Comparison of ENCODE assay signal across 28 mouse cellular contexts in the genomic region with DNA sequence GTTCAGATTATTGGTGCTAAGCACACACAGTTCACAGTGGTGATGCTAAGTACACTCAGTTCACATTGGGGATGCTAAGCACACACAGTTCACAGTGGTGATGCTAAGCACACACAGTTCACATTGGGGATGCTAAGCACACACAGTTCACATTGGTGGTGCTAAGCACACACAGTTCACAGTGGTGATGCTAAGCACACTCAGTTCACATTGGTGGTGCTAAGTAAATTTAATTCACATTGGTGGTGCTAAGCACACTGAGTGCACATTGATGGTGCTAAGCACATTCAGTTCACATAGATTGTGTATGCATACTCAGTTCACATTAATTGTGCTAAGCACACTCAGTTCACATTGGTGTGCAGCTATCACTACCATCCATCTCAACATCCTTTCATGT.
"Had no signal": no experiment of that assay in that cellular context is flagged by ENCODE, and none has a peak within 500 bp of the region (broad histone marks: within the 10 kb centered on the region; RNA-seq: fewer than 3 reads in every experiment).

No protein-coding gene starts in this region.

- H3K27me3 ChIP-seq: limb, embryonic 12.5 days; limb, embryonic 13.5 days; limb, embryonic 15.5 days; liver, embryonic 12.5 days; liver, embryonic 13.5 days; liver, embryonic 15.5 days; lung, embryonic 15.5 days; megakaryocyte, embryonic 14.5 days; midbrain, embryonic 12.5 days; midbrain, embryonic 13.5 days; midbrain, embryonic 15.5 days; neural tube, embryonic 12.5 days had no signal

- H3K27ac ChIP-seq: limb, embryonic 10.5 days; limb, embryonic 12.5 days; limb, embryonic 13.5 days; limb, embryonic 15.5 days; liver, embryonic 12.5 days; liver, embryonic 13.5 days; liver, embryonic 14.5 days; liver, embryonic 15.5 days; lung, embryonic 15.5 days; macrophage; midbrain, embryonic 10.5 days; midbrain, embryonic 12.5 days; midbrain, embryonic 13.5 days; midbrain, embryonic 15.5 days; neural tube, embryonic 12.5 days had no signal

- H3K9me3 ChIP-seq: limb, embryonic 10.5 days; limb, embryonic 12.5 days; limb, embryonic 13.5 days; limb, embryonic 15.5 days; liver, embryonic 12.5 days; liver, embryonic 13.5 days; liver, embryonic 15.5 days; lung, embryonic 15.5 days; megakaryocyte, embryonic 14.5 days; midbrain, embryonic 12.5 days; midbrain, embryonic 13.5 days; midbrain, embryonic 15.5 days; neural tube, embryonic 12.5 days had no signal

- H3K9ac ChIP-seq: limb, embryonic 12.5 days; limb, embryonic 13.5 days; limb, embryonic 15.5 days; liver, embryonic 12.5 days; liver, embryonic 13.5 days; liver, embryonic 14.5 days; liver, embryonic 15.5 days; liver, postnatal 0 days; lung, embryonic 14.5 days; lung, embryonic 15.5 days; midbrain, embryonic 12.5 days; midbrain, embryonic 13.5 days; midbrain, embryonic 15.5 days; neural tube, embryonic 12.5 days had no signal

- H3K4me3 ChIP-seq: limb, embryonic 10.5 days; limb, embryonic 12.5 days; limb, embryonic 13.5 days; limb, embryonic 15.5 days; liver, embryonic 12.5 days; liver, embryonic 13.5 days; liver, embryonic 15.5 days; lung, embryonic 15.5 days; megakaryocyte, embryonic 14.5 days; midbrain, embryonic 10.5 days; midbrain, embryonic 12.5 days; midbrain, embryonic 13.5 days; midbrain, embryonic 15.5 days; myocyte; neural tube, embryonic 12.5 days had no signal

- H3K36me3 ChIP-seq: limb, embryonic 10.5 days; limb, embryonic 12.5 days; limb, embryonic 13.5 days; limb, embryonic 15.5 days; liver, embryonic 12.5 days; liver, embryonic 13.5 days; liver, embryonic 15.5 days; lung, embryonic 15.5 days; midbrain, embryonic 10.5 days; midbrain, embryonic 12.5 days; midbrain, embryonic 13.5 days; midbrain, embryonic 15.5 days; neural tube, embryonic 12.5 days had no signal

- DNase-seq: left cerebral cortex, postnatal 4 days; liver; liver, embryonic 13.5 days; liver, postnatal 0 days; lung, adult 18-20 months; lung, adult 2 months; lung, embryonic 14.5 days; lung, postnatal 10 days; lung, postnatal 14 days; lung, postnatal 36 days; lung, postnatal 4 days; midbrain, embryonic 14.5 days had no signal

- H3K4me1 ChIP-seq: limb, embryonic 12.5 days; limb, embryonic 13.5 days; limb, embryonic 15.5 days; liver, embryonic 12.5 days; liver, embryonic 13.5 days; liver, embryonic 15.5 days; lung, embryonic 15.5 days; megakaryocyte, embryonic 14.5 days; midbrain, embryonic 10.5 days; midbrain, embryonic 12.5 days; midbrain, embryonic 13.5 days; midbrain, embryonic 15.5 days; neural tube, embryonic 12.5 days had no signal
